Mouse (Mus musculus): ENCODE data around the gene Cuzd1. TPM values are rescaled to one million over a fixed set of nuclear protein-coding genes. Genes with fewer than 3 reads are reported as not detected.

The Cuzd1 gene
- polyA plus RNA-seq, 1 experiment from 2014 or later, result not detected

DNA sequence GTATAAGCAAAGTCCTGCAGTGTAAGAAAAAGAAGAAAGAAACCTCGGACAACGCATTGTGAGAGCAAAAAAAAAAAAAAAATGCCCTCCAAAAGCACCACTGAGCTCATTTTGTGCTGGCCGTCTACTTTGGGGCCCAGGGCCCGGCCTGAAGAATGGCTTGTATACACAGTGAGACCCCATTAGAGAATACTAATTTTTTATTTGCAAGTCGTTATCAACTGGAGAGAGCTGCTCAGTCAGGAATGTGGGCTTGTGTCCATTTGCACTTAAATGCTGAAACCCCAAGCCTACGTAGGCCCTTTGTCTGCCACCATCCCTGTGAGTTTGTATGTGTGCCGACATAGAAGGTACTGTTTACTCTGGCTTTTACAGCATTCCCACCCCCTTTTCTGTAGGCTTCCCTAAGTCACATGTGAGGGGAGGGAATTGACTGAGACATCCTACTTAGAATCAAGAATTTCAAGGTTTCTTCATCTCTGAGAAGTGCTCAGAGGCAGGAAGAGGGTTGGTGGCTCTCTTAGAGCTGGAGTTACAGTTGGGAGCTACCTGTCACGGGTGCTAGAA, 15.5 kb upstream of the Cuzd1 start:
- Histone ChIP-seq H3K36me3 (ENCODE audit: control insufficient read depth, insufficient read depth, low read length) (peaks cover 24% of the 10 kb centered on the region), H3K9ac (ENCODE audit: low read depth, low read length) (no peak overlapping the region), H3K9me3 (ENCODE audit: control insufficient read depth, low read length) (no peaks in the 10 kb centered on the region), H3K27ac (ENCODE audit: low read depth, low read length) (no peak overlapping the region), H3K27me3 (ENCODE audit: control insufficient read depth, insufficient read depth, low read length) (no peaks in the 10 kb centered on the region), H3K4me3 (ENCODE audit: low read length) (no peak overlapping the region), H3K4me2 (replicated peaks; ENCODE audit: low read depth, low read length) (no peak overlapping the region), H3K4me1 (ENCODE audit: control insufficient read depth, insufficient read depth, low read length) (no peaks in the 10 kb centered on the region)
- 76% methylated on average over 8 of the region's 8 CpGs for WGBS
- no peak for ATAC-seq (ENCODE audit: low FRiP score, low TSS enrichment)

DNA sequence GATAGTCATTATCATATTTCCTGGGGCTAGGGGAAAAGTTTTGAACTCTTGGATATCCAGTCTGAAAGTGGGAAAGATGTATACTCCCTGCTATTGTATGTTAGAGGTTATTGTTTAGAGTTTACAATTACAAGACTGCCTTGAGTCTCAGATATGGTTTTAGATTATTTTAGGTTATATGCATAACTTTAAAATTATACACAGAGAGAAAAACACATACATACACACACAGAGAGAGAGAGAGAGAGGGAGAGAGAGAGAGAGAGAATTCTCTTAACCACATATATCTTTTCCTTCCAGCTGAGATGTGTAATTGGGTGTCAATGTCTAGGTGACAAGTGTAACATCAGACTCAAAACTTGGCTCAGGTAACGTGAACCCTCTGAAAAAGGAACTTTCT, 11.5 kb upstream of the Cuzd1 start, which contains the start of gene Fam24a:
Gene Fam24a, plus strand, starts transcription at position 301 of the 400 bp plus-strand sequence.
- H3K4me3 ChIP-seq (ENCODE audit: low read length), result no peak within 1 kb of the TSS
- no peaks in the 10 kb centered on the region for H3K27me3 ChIP-seq (ENCODE audit: control insufficient read depth, insufficient read depth, low read length)
- H3K9me3 ChIP-seq (ENCODE audit: control insufficient read depth, low read length), result no peaks in the 10 kb centered on the region
- ATAC-seq (ENCODE audit: low FRiP score, low TSS enrichment), result no peak
- no peak within 1 kb of the TSS for H3K9ac ChIP-seq (ENCODE audit: low read depth, low read length)
- H3K4me2 ChIP-seq (replicated peaks; ENCODE audit: low read depth, low read length), result no peak within 1 kb of the TSS
- no peak within 1 kb of the TSS for H3K27ac ChIP-seq (ENCODE audit: low read depth, low read length)
- H3K4me1 ChIP-seq (ENCODE audit: control insufficient read depth, insufficient read depth, low read length), result no peaks in the 10 kb centered on the region
- peaks cover 2% of the 10 kb centered on the region; the same call in 1 of the 2 replicates for H3K36me3 ChIP-seq (ENCODE audit: control insufficient read depth, insufficient read depth, low read length)
- WGBS, result 26% methylated on average over 1 of the region's 1 CpGs

GRCm38 (mm10) chr7:131331688-131332087, 9.6 kb upstream of the Cuzd1 start:
- ATAC-seq (ENCODE audit: low FRiP score, low TSS enrichment), result no peak
- Histone ChIP-seq H3K4me2 (replicated peaks; ENCODE audit: low read depth, low read length) (no peak overlapping the region), H3K4me1 (ENCODE audit: control insufficient read depth, insufficient read depth, low read length) (no peaks in the 10 kb centered on the region), H3K9ac (ENCODE audit: low read depth, low read length) (no peak overlapping the region), H3K27ac (ENCODE audit: low read depth, low read length) (no peak overlapping the region), H3K9me3 (ENCODE audit: control insufficient read depth, low read length) (no peaks in the 10 kb centered on the region), H3K36me3 (ENCODE audit: control insufficient read depth, insufficient read depth, low read length) (no peaks in the 10 kb centered on the region), H3K4me3 (ENCODE audit: low read length) (no peak overlapping the region), H3K27me3 (ENCODE audit: control insufficient read depth, insufficient read depth, low read length) (no peaks in the 10 kb centered on the region)
- WGBS, result 76% methylated on average over 2 of the region's 2 CpGs

DNA sequence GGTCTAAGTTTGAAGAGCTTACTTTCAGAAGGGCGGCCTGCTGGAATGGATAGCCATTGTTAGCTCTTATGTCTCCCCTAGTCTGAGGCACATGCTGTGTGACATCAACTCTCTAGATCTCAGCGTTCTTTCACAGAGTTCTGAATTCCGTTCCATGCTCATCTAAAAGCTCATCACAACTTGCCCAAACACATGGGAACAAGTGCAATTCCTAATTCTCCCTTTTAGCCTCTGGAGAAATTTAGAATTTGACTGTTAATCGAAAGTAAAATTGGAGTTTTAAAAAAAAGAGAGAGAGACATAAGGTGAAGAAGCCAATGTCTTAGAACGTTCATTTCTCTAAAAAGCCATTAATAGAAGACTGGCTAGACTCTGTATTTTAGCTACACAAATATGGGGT, 7.3 kb upstream of the Cuzd1 start, which contains the start of gene Fam24b:
Gene Fam24b, minus strand, starts transcription at position 101 of the 400 bp plus-strand sequence.
- 91% methylated on average over 5 of the region's 5 CpGs for WGBS
- H3K36me3 ChIP-seq (ENCODE audit: control insufficient read depth, insufficient read depth, low read length), result no peaks in the 10 kb centered on the region

GRCm38 (mm10) chr7:131327054-131327453, 5.0 kb upstream of the Cuzd1 start:
- H3K27ac ChIP-seq (ENCODE audit: low read depth, low read length), result no peak overlapping the region
- no peaks in the 10 kb centered on the region for H3K9me3 ChIP-seq (ENCODE audit: control insufficient read depth, low read length)
- WGBS, result 69% methylated on average over 5 of the region's 5 CpGs
- H3K36me3 ChIP-seq (ENCODE audit: control insufficient read depth, insufficient read depth, low read length), result no peaks in the 10 kb centered on the region
- no peak overlapping the region for H3K4me3 ChIP-seq (ENCODE audit: low read length)
- no peaks in the 10 kb centered on the region for H3K4me1 ChIP-seq (ENCODE audit: control insufficient read depth, insufficient read depth, low read length)
- no peak overlapping the region for H3K9ac ChIP-seq (ENCODE audit: low read depth, low read length)
- H3K4me2 ChIP-seq (replicated peaks; ENCODE audit: low read depth, low read length), result no peak overlapping the region
- no peaks in the 10 kb centered on the region for H3K27me3 ChIP-seq (ENCODE audit: control insufficient read depth, insufficient read depth, low read length)
- no peak for ATAC-seq (ENCODE audit: low FRiP score, low TSS enrichment)

More for the DNA sequence above, 7.3 kb upstream of the Cuzd1 start, which contains the start of gene Fam24b:
- no peaks in the 10 kb centered on the region for H3K9me3 ChIP-seq (ENCODE audit: control insufficient read depth, low read length)
- H3K4me1 ChIP-seq (ENCODE audit: control insufficient read depth, insufficient read depth, low read length), result no peaks in the 10 kb centered on the region
- no peak within 1 kb of the TSS for H3K4me3 ChIP-seq (ENCODE audit: low read length)
- no peak within 1 kb of the TSS for H3K9ac ChIP-seq (ENCODE audit: low read depth, low read length)
- ATAC-seq (ENCODE audit: low FRiP score, low TSS enrichment), result no peak
- H3K4me2 ChIP-seq (replicated peaks; ENCODE audit: low read depth, low read length), result no peak within 1 kb of the TSS
- no peaks in the 10 kb centered on the region for H3K27me3 ChIP-seq (ENCODE audit: control insufficient read depth, insufficient read depth, low read length)
- H3K27ac ChIP-seq (ENCODE audit: low read depth, low read length), result no peak within 1 kb of the TSS

DNA sequence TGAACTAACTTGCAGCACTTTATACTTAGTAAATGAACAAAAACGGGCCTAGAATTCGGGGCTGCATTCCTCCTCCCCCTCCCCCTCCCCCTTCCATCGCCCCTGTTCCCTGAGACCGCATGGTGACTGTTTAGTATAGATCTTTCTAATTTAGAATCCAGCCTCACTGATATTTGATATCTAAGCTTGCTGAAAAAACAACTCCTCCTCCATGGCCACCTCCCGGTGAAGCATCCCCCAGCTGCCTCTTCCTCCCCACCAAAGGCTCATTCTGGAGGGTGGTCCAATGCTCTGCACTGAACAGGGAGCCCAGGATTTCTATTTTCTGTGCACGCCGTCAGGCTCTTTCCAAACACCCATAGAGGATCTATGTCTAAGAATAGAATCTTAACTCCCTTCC, 3.8 kb downstream of the Cuzd1 start:
- Histone ChIP-seq H3K4me1 (ENCODE audit: control insufficient read depth, insufficient read depth, low read length) (no peaks in the 10 kb centered on the region), H3K27ac (ENCODE audit: low read depth, low read length) (no peak overlapping the region), H3K9ac (ENCODE audit: low read depth, low read length) (no peak overlapping the region), H3K36me3 (ENCODE audit: control insufficient read depth, insufficient read depth, low read length) (no peaks in the 10 kb centered on the region), H3K27me3 (ENCODE audit: control insufficient read depth, insufficient read depth, low read length) (no peaks in the 10 kb centered on the region), H3K9me3 (ENCODE audit: control insufficient read depth, low read length) (no peaks in the 10 kb centered on the region), H3K4me3 (ENCODE audit: low read length) (no peak overlapping the region), H3K4me2 (replicated peaks; ENCODE audit: low read depth, low read length) (no peak overlapping the region)
- WGBS, result 46% methylated on average over 7 of the region's 7 CpGs
- peak; percentile 57 for ATAC-seq (ENCODE audit: low FRiP score, low TSS enrichment)

DNA sequence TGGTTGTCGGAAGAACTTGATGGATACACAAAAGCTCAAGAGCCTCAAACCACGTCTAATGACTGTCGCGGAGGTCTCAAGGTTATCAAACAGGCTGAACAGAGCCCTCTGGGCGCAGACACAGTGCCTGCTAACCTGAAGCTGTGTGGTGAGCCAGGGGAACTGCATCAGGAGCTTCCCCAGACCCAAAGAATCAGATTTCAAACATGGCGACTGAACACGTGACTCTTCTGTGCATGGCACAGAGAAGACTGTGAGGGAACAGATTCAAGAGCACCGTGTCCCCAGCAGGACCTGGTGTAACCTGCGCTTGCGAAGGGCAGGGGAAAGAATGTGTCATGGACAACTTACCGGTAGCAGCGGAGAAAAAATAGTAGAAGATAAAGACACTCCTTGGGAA, 4.5 kb downstream of the Cuzd1 start:
- Histone ChIP-seq H3K4me3 (ENCODE audit: low read length) (no peak overlapping the region), H3K9me3 (ENCODE audit: control insufficient read depth, low read length) (no peaks in the 10 kb centered on the region), H3K27ac (ENCODE audit: low read depth, low read length) (no peak overlapping the region), H3K4me1 (ENCODE audit: control insufficient read depth, insufficient read depth, low read length) (no peaks in the 10 kb centered on the region), H3K27me3 (ENCODE audit: control insufficient read depth, insufficient read depth, low read length) (no peaks in the 10 kb centered on the region), H3K9ac (ENCODE audit: low read depth, low read length) (no peak overlapping the region), H3K36me3 (ENCODE audit: control insufficient read depth, insufficient read depth, low read length) (no peaks in the 10 kb centered on the region), H3K4me2 (replicated peaks; ENCODE audit: low read depth, low read length) (no peak overlapping the region)
- 74% methylated on average over 12 of the region's 12 CpGs for WGBS
- no peak for ATAC-seq (ENCODE audit: low FRiP score, low TSS enrichment)

GRCm38 (mm10) chr7:131314493-131314892, 7.6 kb downstream of the Cuzd1 start:
- no peak overlapping the region for H3K4me2 ChIP-seq (replicated peaks; ENCODE audit: low read depth, low read length)
- H3K9ac ChIP-seq (ENCODE audit: low read depth, low read length), result no peak overlapping the region
- no peak overlapping the region for H3K4me3 ChIP-seq (ENCODE audit: low read length)
- no peaks in the 10 kb centered on the region for H3K4me1 ChIP-seq (ENCODE audit: control insufficient read depth, insufficient read depth, low read length)
- no peaks in the 10 kb centered on the region for H3K27me3 ChIP-seq (ENCODE audit: control insufficient read depth, insufficient read depth, low read length)
- WGBS, result 77% methylated on average over 7 of the region's 7 CpGs
- H3K9me3 ChIP-seq (ENCODE audit: control insufficient read depth, low read length), result no peaks in the 10 kb centered on the region
- H3K27ac ChIP-seq (ENCODE audit: low read depth, low read length), result no peak overlapping the region
- ATAC-seq (ENCODE audit: low FRiP score, low TSS enrichment), result no peak
- H3K36me3 ChIP-seq (ENCODE audit: control insufficient read depth, insufficient read depth, low read length), result no peaks in the 10 kb centered on the region

GRCm38 (mm10) chr7:131306733-131307132, 15.4 kb downstream of the Cuzd1 start:
- Histone ChIP-seq H3K9me3 (ENCODE audit: control insufficient read depth, low read length) (no peaks in the 10 kb centered on the region), H3K27me3 (ENCODE audit: control insufficient read depth, insufficient read depth, low read length) (no peaks in the 10 kb centered on the region), H3K27ac (ENCODE audit: low read depth, low read length) (no peak overlapping the region), H3K9ac (ENCODE audit: low read depth, low read length) (no peak overlapping the region), H3K4me1 (ENCODE audit: control insufficient read depth, insufficient read depth, low read length) (no peaks in the 10 kb centered on the region), H3K36me3 (ENCODE audit: control insufficient read depth, insufficient read depth, low read length) (no peaks in the 10 kb centered on the region), H3K4me3 (ENCODE audit: low read length) (no peak overlapping the region), H3K4me2 (replicated peaks; ENCODE audit: low read depth, low read length) (no peak overlapping the region)
- 81% methylated on average over 5 of the region's 5 CpGs for WGBS
- ATAC-seq (ENCODE audit: low FRiP score, low TSS enrichment), result no peak

All from kidney, embryonic 14.5 days (tissue).